Mouse (Mus musculus) embryonic fibroblast, embryonic 13.5 days (primary cell): ENCODE measurements around the gene Ptprf.

Source experiments
- CTCF ChIP-seq: IDR thresholded peaks from 2 replicates; pipeline ENCODE4 v1.5.1; 2011; ENCODE audit warnings: mild to moderate bottlenecking, control low read depth, low read length, moderate library complexity, borderline replicate concordance; ENCODE audit not compliant: insufficient read depth
- POLR2A ChIP-seq: IDR thresholded peaks from 2 replicates; pipeline ENCODE4 v1.6.1; 2011; ENCODE audit warnings: low read depth, mild to moderate bottlenecking, control low read depth, low read length, moderate library complexity

GRCm38 (mm10) chr4:118196185-118196584 lies 95.0 kb downstream of the Ptprf start:
- no peak for TF ChIP-seq CTCF
- no peak for TF ChIP-seq POLR2A
